Mouse (Mus musculus): Measurements from ENCODE around the gene Fbxw9. TPM values are rescaled to one million over a fixed set of nuclear protein-coding genes. Genes with fewer than 3 reads are reported as not detected.

Fbxw9 gene
- total and polyA plus RNA-seq, 3 experiments = 7.3 to 21.9 (median 11.7) TPM

- no peaks in the 10 kb centered on the region for H3K27me3 ChIP-seq (replicated peaks)
- no peaks in the 10 kb centered on the region for H3K9me3 ChIP-seq (replicated peaks; ENCODE audit: low read length)
- dilution Hi-C loops (cut with MboI; ENCODE audit: extremely low pct_ligation_motif_present, extremely low pct_unique_long_range_greater_than_20kb, low sequenced_read_pairs) = no loop called here
- no peak overlapping the region for H3K27ac ChIP-seq (ENCODE audit: insufficient read depth, low read depth)
- TF ChIP-seq MAZ (IDR thresholded peaks at IDR 0.05; ENCODE audit: low read depth, low read length) = no peak
- no peak for TF ChIP-seq IRF4 (IDR thresholded peaks at IDR 0.05; ENCODE audit: low read depth, low read length)
- TF ChIP-seq JUND (conservative IDR thresholded peaks at IDR 0.05; ENCODE audit: low read depth, low read length) = no peak
- no peak for TF ChIP-seq ZKSCAN1 (IDR thresholded peaks at IDR 0.05; ENCODE audit: borderline replicate concordance, low read depth, low read length)
- TF ChIP-seq CTCF (conservative IDR thresholded peaks at IDR 0.05 in 1 of 2, IDR thresholded peaks at IDR 0.05 in 1 of 2; ENCODE audit: low read depth in 2 of 2, low read length in 2 of 2) = no peak
- no peak for TF ChIP-seq NELFE (IDR thresholded peaks at IDR 0.05; ENCODE audit: low read depth, low read length)
- TF ChIP-seq MYC (IDR thresholded peaks at IDR 0.05; ENCODE audit: low read depth, low read length) = no peak
- TF ChIP-seq SMC3 (IDR thresholded peaks at IDR 0.05; ENCODE audit: low read depth, low read length) = no peak
- no peak for TF ChIP-seq JUN (IDR thresholded peaks at IDR 0.05; ENCODE audit: insufficient read depth, low read depth, low read length)
- TF ChIP-seq BHLHE40 (IDR thresholded peaks at IDR 0.05; ENCODE audit: low read depth, low read length) = no peak
- H3K4me1 ChIP-seq (ENCODE audit: control insufficient read depth in 1 of 2, insufficient read depth in 2 of 2) = peaks cover 5 to 18% of the 10 kb centered on the region in 2 experiments
- in situ Hi-C loops (cut with MboI; ENCODE audit: low pct_ligation_motif_present, low pct_unique_long_range_greater_than_20kb, low sequenced_read_pairs) = no loop called here
- no peak overlapping the region for H3K9ac ChIP-seq (ENCODE audit: insufficient read depth, low read depth)
- no peaks in the 10 kb centered on the region for H3K79me2 ChIP-seq (replicated peaks; ENCODE audit: control insufficient read depth, extremely low read depth, insufficient read depth, poor library complexity, severe bottlenecking)
- H3K4me2 ChIP-seq (ENCODE audit: insufficient read depth, low read depth, poor library complexity, severe bottlenecking) = no peak overlapping the region
- H3K36me3 ChIP-seq (replicated peaks in 1 of 2; ENCODE audit: control insufficient read depth in 1 of 2, insufficient read depth in 1 of 2, low read length in 1 of 2) = peaks cover 31 to 57% of the 10 kb centered on the region in 2 experiments
- H3K4me3 ChIP-seq (replicated peaks in 1 of 3; ENCODE audit: low read depth in 2 of 3, low read length in 2 of 3, poor library complexity in 1 of 3) = no peak overlapping the region
- DNase-seq (ENCODE audit: extremely low read depth) = no peak
These were observed 2.7 kb downstream of the Fbxw9 start for GRCm38 (mm10) chr8:85062603-85063002.

DNA sequence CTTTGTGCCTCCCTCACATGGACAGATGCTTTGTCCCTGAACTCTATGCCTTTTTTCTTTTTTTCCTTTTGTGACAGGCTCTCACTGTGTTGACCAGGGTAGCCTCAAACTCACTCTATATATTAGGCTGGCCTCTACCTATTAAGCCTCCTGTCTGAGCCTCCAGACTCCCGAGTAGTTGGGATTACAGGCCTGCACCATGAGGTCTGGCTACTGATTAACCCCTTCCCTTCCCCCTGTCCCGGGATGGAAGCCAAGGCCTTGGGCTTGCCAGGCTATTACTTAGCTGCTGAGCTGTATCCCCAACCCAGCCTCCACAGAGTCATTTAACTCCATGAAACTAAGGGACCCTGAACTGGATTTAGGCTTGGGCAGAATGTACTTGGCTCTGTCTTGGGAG, 5.4 kb downstream of the Fbxw9 start:
- Histone ChIP-seq H3K4me1 (ENCODE audit: control insufficient read depth in 1 of 2, insufficient read depth in 2 of 2) (peaks cover 5 to 16% of the 10 kb centered on the region in 2 experiments), H3K4me3 (replicated peaks in 1 of 3; ENCODE audit: low read depth in 2 of 3, low read length in 2 of 3, poor library complexity in 1 of 3) (no peak overlapping the region), H3K27ac (ENCODE audit: insufficient read depth, low read depth) (no peak overlapping the region), H3K79me2 (replicated peaks; ENCODE audit: control insufficient read depth, extremely low read depth, insufficient read depth, poor library complexity, severe bottlenecking) (no peaks in the 10 kb centered on the region), H3K27me3 (replicated peaks) (no peaks in the 10 kb centered on the region), H3K9ac (ENCODE audit: insufficient read depth, low read depth) (no peak overlapping the region), H3K9me3 (replicated peaks; ENCODE audit: low read length) (no peaks in the 10 kb centered on the region), H3K36me3 (replicated peaks in 1 of 2; ENCODE audit: control insufficient read depth in 1 of 2, insufficient read depth in 1 of 2, low read length in 1 of 2) (peaks cover 37 to 68% of the 10 kb centered on the region in 2 experiments), H3K4me2 (ENCODE audit: insufficient read depth, low read depth, poor library complexity, severe bottlenecking) (no peak overlapping the region)
- dilution Hi-C loops (cut with MboI; ENCODE audit: extremely low pct_ligation_motif_present, extremely low pct_unique_long_range_greater_than_20kb, low sequenced_read_pairs) (no loop called here), in situ Hi-C loops (cut with MboI; ENCODE audit: low pct_ligation_motif_present, low pct_unique_long_range_greater_than_20kb, low sequenced_read_pairs) (no loop called here)
- no peak for TF ChIP-seq POLR2A (IDR thresholded peaks at IDR 0.05; ENCODE audit: low read depth, low read length)
- TF ChIP-seq CTCF (conservative IDR thresholded peaks at IDR 0.05 in 1 of 2, IDR thresholded peaks at IDR 0.05 in 1 of 2; ENCODE audit: low read depth in 2 of 2, low read length in 2 of 2) = no peak
- TF ChIP-seq USF2 (conservative IDR thresholded peaks at IDR 0.05; ENCODE audit: low read depth, low read length) = no peak
- TF ChIP-seq MYC (IDR thresholded peaks at IDR 0.05; ENCODE audit: low read depth, low read length) = no peak
- TF ChIP-seq JUN (IDR thresholded peaks at IDR 0.05; ENCODE audit: insufficient read depth, low read depth, low read length) = no peak
- TF ChIP-seq MEF2A (IDR thresholded peaks at IDR 0.05; ENCODE audit: borderline replicate concordance, low read depth, low read length) = no peak
- DNase-seq (ENCODE audit: extremely low read depth) = no peak

DNA sequence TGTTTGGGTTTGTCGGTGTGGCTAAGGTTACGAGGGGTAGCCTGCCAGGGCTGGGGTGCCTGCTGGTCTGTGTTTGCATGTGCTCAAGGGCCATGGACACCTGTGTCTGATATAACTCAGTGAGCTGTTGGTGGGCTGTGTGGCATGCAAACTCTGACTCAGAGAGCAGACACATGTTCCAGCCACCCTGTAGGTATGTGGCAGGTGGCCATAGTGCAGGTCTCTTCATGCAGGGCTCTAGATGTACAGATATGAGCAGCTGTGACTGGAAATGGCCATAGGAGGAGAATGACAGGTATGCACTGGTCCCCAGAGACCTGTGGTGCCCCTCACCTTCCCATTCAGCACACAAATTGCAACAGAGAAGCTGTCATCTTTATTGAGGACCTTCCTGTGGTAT, 7.3 kb downstream of the Fbxw9 start:
- Histone ChIP-seq H3K36me3 (replicated peaks in 1 of 2; ENCODE audit: control insufficient read depth in 1 of 2, insufficient read depth in 1 of 2, low read length in 1 of 2) (peaks cover 37 to 63% of the 10 kb centered on the region in 2 experiments), H3K27ac (ENCODE audit: insufficient read depth, low read depth) (no peak overlapping the region), H3K9ac (ENCODE audit: insufficient read depth, low read depth) (no peak overlapping the region), H3K4me3 (replicated peaks in 1 of 3; ENCODE audit: low read depth in 2 of 3, low read length in 2 of 3, poor library complexity in 1 of 3) (no peak overlapping the region), H3K4me2 (ENCODE audit: insufficient read depth, low read depth, poor library complexity, severe bottlenecking) (no peak overlapping the region), H3K27me3 (replicated peaks) (no peaks in the 10 kb centered on the region), H3K79me2 (replicated peaks; ENCODE audit: control insufficient read depth, extremely low read depth, insufficient read depth, poor library complexity, severe bottlenecking) (peaks cover 2% of the 10 kb centered on the region; the same call in 1 of the 2 replicates), H3K4me1 (ENCODE audit: control insufficient read depth in 1 of 2, insufficient read depth in 2 of 2) (peaks cover 0 to 8% of the 10 kb centered on the region in 2 experiments; a peak in 2 of 4 replicates), H3K9me3 (replicated peaks; ENCODE audit: low read length) (no peaks in the 10 kb centered on the region)
- TF ChIP-seq ZNF384 (IDR thresholded peaks at IDR 0.05; ENCODE audit: low read depth, low read length) (no peak), CTCF (conservative IDR thresholded peaks at IDR 0.05 in 1 of 2, IDR thresholded peaks at IDR 0.05 in 1 of 2; ENCODE audit: low read depth in 2 of 2, low read length in 2 of 2) (no peak), CHD2 (IDR thresholded peaks at IDR 0.05; ENCODE audit: low read length) (no peak)
- DNase-seq (ENCODE audit: extremely low read depth) = no peak
- dilution Hi-C loops (cut with MboI; ENCODE audit: extremely low pct_ligation_motif_present, extremely low pct_unique_long_range_greater_than_20kb, low sequenced_read_pairs) (no loop called here), in situ Hi-C loops (cut with MboI; ENCODE audit: low pct_ligation_motif_present, low pct_unique_long_range_greater_than_20kb, low sequenced_read_pairs) (no loop called here)

Data from CH12.LX (cell line).